Mouse (Mus musculus): Measurements from ENCODE around the gene B3gat1. TPM values are rescaled to one million over a fixed set of nuclear protein-coding genes. Genes with fewer than 3 reads are reported as not detected.

Gene B3gat1
- 0.06 TPM in 1 of 2 replicates, not detected in the other for polyA plus RNA-seq (2012; rRNA removed)

DNA sequence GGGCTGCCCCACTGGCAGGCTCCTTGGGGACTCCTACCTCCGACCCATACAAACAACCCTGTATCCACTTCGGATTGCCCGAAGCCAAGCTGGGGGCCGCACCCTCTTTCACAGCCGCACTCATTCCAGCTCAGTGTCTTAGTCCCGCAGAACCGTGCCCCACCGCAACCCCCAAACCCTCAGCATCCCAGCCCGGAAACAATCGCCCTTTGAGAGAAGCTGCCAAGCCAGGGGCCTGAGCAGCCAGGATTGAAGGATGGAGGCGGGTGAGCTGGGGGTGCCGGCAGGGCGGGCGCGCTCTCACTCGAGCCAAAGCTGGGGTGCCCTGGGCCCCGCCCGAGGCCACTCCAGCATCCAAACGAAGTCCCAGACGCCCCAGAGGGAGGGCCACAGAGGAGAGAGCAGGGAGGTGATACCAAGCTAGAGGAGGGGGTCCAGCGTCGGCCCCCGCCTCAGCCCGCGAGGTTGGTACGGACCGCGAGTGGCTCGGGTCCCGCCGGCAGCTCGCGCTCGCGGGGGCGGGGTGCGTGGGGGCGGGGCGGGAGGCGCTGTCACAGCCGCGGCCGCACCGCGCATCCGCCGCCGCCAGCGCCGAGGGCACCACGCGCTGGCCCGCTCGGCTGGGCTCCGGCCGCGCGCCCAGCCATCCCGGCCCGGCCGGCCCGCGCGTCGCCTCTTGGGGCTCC is at the start of gene B3gat1:
B3gat1 (plus strand) TSS at position 523 of the 686 bp plus-strand sequence.

DNA sequence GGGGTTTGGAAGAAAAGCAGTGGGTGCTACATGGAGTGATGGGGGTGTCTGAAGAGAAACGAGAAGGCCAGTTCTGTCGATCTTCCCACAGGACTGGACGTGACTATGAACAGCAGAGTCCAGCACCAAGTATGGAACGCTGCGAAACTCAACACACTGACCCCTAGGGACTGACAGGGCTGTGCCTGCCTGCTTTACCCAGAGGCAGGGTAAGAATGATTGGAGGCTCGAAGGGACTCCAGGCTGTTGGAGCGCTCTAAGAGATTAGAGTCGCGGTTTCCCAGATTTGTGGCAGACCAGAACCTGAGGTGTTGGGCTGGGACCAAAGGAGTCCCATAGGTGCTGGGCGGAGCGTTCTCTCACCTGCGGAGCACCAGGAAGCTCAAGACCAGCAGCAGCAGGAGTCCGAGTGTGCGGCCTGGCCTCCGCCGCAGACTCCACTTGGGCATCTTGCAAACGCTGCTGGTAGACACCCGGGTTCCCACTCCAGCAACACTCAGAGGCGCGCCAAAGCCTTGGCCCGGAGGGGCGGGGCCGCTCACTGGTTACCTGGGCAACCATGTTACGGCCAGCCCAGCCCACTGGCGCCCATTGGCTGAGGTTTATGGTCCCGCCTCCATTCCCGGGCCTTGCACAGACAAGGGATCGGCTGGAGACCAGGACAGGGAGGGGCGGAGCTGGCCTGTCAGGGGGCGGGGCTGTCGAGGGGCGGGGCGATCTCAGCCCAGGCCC is 72.6 kb downstream of the B3gat1 start, which contains the start of gene Glb1l2:
Glb1l2 (minus strand) TSS at position 534 of the 732 bp plus-strand sequence.

Other genes starting within 250 kb of the B3gat1 start
- gene Glb1l2, start 72.7 kb downstream of the B3gat1 start, polyA plus RNA-seq (2012; rRNA removed), result 0.80 and 0.82 TPM in 2 replicates
- gene Glb1l3, start 127.2 kb downstream of the B3gat1 start, polyA plus RNA-seq (2012; rRNA removed), result not detected in 2 replicates
- not detected in 2 replicates for gene Gm1110, start 189.4 kb downstream of the B3gat1 start, polyA plus RNA-seq (2012; rRNA removed)

All from colon, adult 2 months (tissue).